Mouse (Mus musculus) limb, embryonic 12.5 days (tissue): ENCODE data around the gene Ublcp1. TPM values are rescaled to one million over a fixed set of nuclear protein-coding genes. Genes with fewer than 3 reads are reported as not detected.

Experiments used
- ATAC-seq: fragments of 200-750 bp; cut with Nextera tagmentation; 2 replicates; pipeline ENCODE4 v1.8.0; 2017; ENCODE audit warnings: low read depth, moderate TSS enrichment; ENCODE audit not compliant: insufficient number of reproducible peaks, insufficient read depth, low FRiP score, low TSS enrichment
- H3K27ac ChIP-seq: fragments of 300-500 bp; sonication (generic); 2 replicates; pipeline ENCODE4 v1.5.1; 2016; ENCODE audit warnings: mild to moderate bottlenecking, moderate library complexity
- H3K27me3 ChIP-seq: fragments of 300-500 bp; sonication (generic); 2 replicates; pipeline ENCODE4 v1.6.1; 2016; ENCODE audit warnings: mild to moderate bottlenecking, moderate library complexity
- H3K36me3 ChIP-seq: fragments of 300-500 bp; sonication (generic); 2 replicates; pipeline ENCODE4 v1.6.1; 2016; ENCODE audit warnings: mild to moderate bottlenecking, moderate library complexity
- H3K4me1 ChIP-seq: fragments of 300-500 bp; sonication (generic); replicated peaks from 2 replicates; pipeline ENCODE4 v1.6.1; 2016
- H3K4me2 ChIP-seq: fragments of 300-500 bp; sonication (generic); 2 replicates; pipeline ENCODE4 v1.6.1; 2016; ENCODE audit warnings: mild to moderate bottlenecking, moderate library complexity
- H3K4me3 ChIP-seq: fragments of 300-500 bp; sonication (generic); replicated peaks from 2 replicates; pipeline ENCODE4 v1.5.1; 2016; ENCODE audit warnings: mild to moderate bottlenecking
- H3K9ac ChIP-seq: fragments of 300-500 bp; sonication (generic); replicated peaks from 2 replicates; pipeline ENCODE4 v1.6.1; 2016; ENCODE audit warnings: mild to moderate bottlenecking, moderate library complexity
- H3K9me3 ChIP-seq: fragments of 300-500 bp; sonication (generic); 2 replicates; pipeline ENCODE4 v1.6.1; 2016; ENCODE audit warnings: mild to moderate bottlenecking, moderate library complexity
- WGBS: fragments of 180-500 bp; shearing (Covaris S2); methylation state at CpG from one replicate; pipeline ENCODE4 v1.1.7; 2016; 5-methylcytosine and 5-hydroxymethylcytosine counted together
- microRNA-seq: library from miRNA; unstranded; fragments of <30 nt; microRNA quantifications from one replicate; pipeline ENCODE4, GENCODE M21; 2017
- polyA plus RNA-seq: library from polyadenylated mRNA; unstranded; fragments of >200 nt; fragmentation: Nextera tagmentation; extraction: Ambion mirVana; gene quantifications from 2 replicates; pipeline ENCODE4 v1.2.1, GENCODE M21; 2016

The Ublcp1 gene
- polyA plus RNA-seq, 1 experiment from 2014 or later, result 76.3 TPM

- no peak overlapping the region for H3K9ac ChIP-seq
- H3K36me3 ChIP-seq, result no peaks in the 10 kb centered on the region
- no peak overlapping the region for H3K4me3 ChIP-seq
- ATAC-seq, result no peak
- H3K4me1 ChIP-seq, result no peaks in the 10 kb centered on the region
- no peak overlapping the region for H3K4me2 ChIP-seq
- 89% methylated on average over 3 of the region's 3 CpGs for WGBS
- H3K27me3 ChIP-seq, result 0 out of 2 replicates have a peak, but pooled peaks cover 3% of the 10 kb centered on the region
- no peaks in the 10 kb centered on the region for H3K9me3 ChIP-seq
- no peak overlapping the region for H3K27ac ChIP-seq
Measured at GRCm38 (mm10) chr11:44414605-44415004, 55.7 kb downstream of the Ublcp1 start.

- no peaks in the 10 kb centered on the region for H3K4me1 ChIP-seq
- H3K9ac ChIP-seq, result no peak overlapping the region
- H3K27ac ChIP-seq, result no peak overlapping the region
- ATAC-seq, result no peak
- WGBS, result 93% methylated on average over 3 of the region's 3 CpGs
- H3K27me3 ChIP-seq, result 0 out of 2 replicates have a peak, but pooled peaks cover 3% of the 10 kb centered on the region
- H3K9me3 ChIP-seq, result no peaks in the 10 kb centered on the region
- no peak overlapping the region for H3K4me3 ChIP-seq
- H3K4me2 ChIP-seq, result no peak overlapping the region
- H3K36me3 ChIP-seq, result no peaks in the 10 kb centered on the region
Measured at GRCm38 (mm10) chr11:44413371-44413770, 56.9 kb downstream of the Ublcp1 start.

GRCm38 (mm10) chr11:44412276-44412675 is 58.0 kb downstream of the Ublcp1 start:
- Histone ChIP-seq H3K27me3 (0 out of 2 replicates have a peak, but pooled peaks cover 7% of the 10 kb centered on the region), H3K27ac (no peak overlapping the region), H3K4me1 (no peaks in the 10 kb centered on the region), H3K9me3 (no peaks in the 10 kb centered on the region), H3K9ac (no peak overlapping the region), H3K4me2 (no peak overlapping the region), H3K36me3 (no peaks in the 10 kb centered on the region), H3K4me3 (no peak overlapping the region)
- WGBS, result 78% methylated on average over 8 of the region's 8 CpGs
- ATAC-seq, result no peak

GRCm38 (mm10) chr11:44410413-44410812 is 59.9 kb downstream of the Ublcp1 start:
- Histone ChIP-seq H3K9me3 (no peaks in the 10 kb centered on the region), H3K27me3 (peaks cover 3% of the 10 kb centered on the region; the same call in 1 of the 2 replicates), H3K36me3 (no peaks in the 10 kb centered on the region), H3K9ac (no peak overlapping the region), H3K4me3 (no peak overlapping the region), H3K4me2 (no peak overlapping the region), H3K27ac (no peak overlapping the region), H3K4me1 (no peaks in the 10 kb centered on the region)
- ATAC-seq, result no peak
- 53% methylated on average over 3 of the region's 3 CpGs for WGBS

GRCm38 (mm10) chr11:44408626-44409025 is 61.7 kb downstream of the Ublcp1 start:
- no peak overlapping the region for H3K9ac ChIP-seq
- H3K9me3 ChIP-seq, result no peaks in the 10 kb centered on the region
- ATAC-seq, result no peak
- H3K36me3 ChIP-seq, result no peaks in the 10 kb centered on the region
- WGBS, result 36% methylated on average over 5 of the region's 5 CpGs
- H3K4me3 ChIP-seq, result no peak overlapping the region
- H3K4me2 ChIP-seq, result no peak overlapping the region
- peaks cover 3% of the 10 kb centered on the region; the same call in 1 of the 2 replicates for H3K27me3 ChIP-seq
- no peak overlapping the region for H3K27ac ChIP-seq
- H3K4me1 ChIP-seq, result no peaks in the 10 kb centered on the region

GRCm38 (mm10) chr11:44406457-44406856 is 63.8 kb downstream of the Ublcp1 start:
- Histone ChIP-seq H3K36me3 (no peaks in the 10 kb centered on the region), H3K4me1 (no peaks in the 10 kb centered on the region), H3K27ac (no peak overlapping the region), H3K4me2 (no peak overlapping the region), H3K9ac (no peak overlapping the region), H3K27me3 (peaks cover 3% of the 10 kb centered on the region; the same call in 1 of the 2 replicates), H3K4me3 (no peak overlapping the region), H3K9me3 (no peaks in the 10 kb centered on the region)
- 80% methylated on average over 5 of the region's 5 CpGs for WGBS
- ATAC-seq, result no peak

- no peak overlapping the region for H3K9ac ChIP-seq
- H3K9me3 ChIP-seq, result no peaks in the 10 kb centered on the region
- H3K4me3 ChIP-seq, result no peak overlapping the region
- no peaks in the 10 kb centered on the region for H3K36me3 ChIP-seq
- no peak overlapping the region for H3K4me2 ChIP-seq
- peaks cover 3% of the 10 kb centered on the region; the same call in 1 of the 2 replicates for H3K27me3 ChIP-seq
- no peak overlapping the region for H3K27ac ChIP-seq
- H3K4me1 ChIP-seq, result no peaks in the 10 kb centered on the region
- 22% methylated on average over 1 of the region's 1 CpGs for WGBS
- no peak for ATAC-seq
Measured at GRCm38 (mm10) chr11:44405961-44406360, 64.3 kb downstream of the Ublcp1 start.

- ATAC-seq, result no peak
- WGBS, result 86% methylated on average over 4 of the region's 4 CpGs
Measured at GRCm38 (mm10) chr11:44405113-44405512, 65.2 kb downstream of the Ublcp1 start.

More at GRCm38 (mm10) chr11:44405113-44405512, 65.2 kb downstream of the Ublcp1 start:
- Histone ChIP-seq H3K4me1 (no peaks in the 10 kb centered on the region), H3K36me3 (no peaks in the 10 kb centered on the region), H3K4me3 (no peak overlapping the region), H3K4me2 (no peak overlapping the region), H3K9me3 (no peaks in the 10 kb centered on the region), H3K27me3 (peaks cover 4% of the 10 kb centered on the region; the same call in 1 of the 2 replicates), H3K9ac (no peak overlapping the region), H3K27ac (no peak overlapping the region)

Small RNA genes within 50 kb of the gene (microRNA-seq; reads per million reads assigned to microRNA genes)
- not detected for gene Gm22121

Other genes with a start within 250 kb of the Ublcp1 start
- 0.12 TPM in 1 of 2 replicates, not detected in the other for gene Il12b, start 70.4 kb downstream of the Ublcp1 start, polyA plus RNA-seq
- 91.0 and 91.5 TPM in 2 replicates for gene Rnf145, start 48.5 kb upstream of the Ublcp1 start, polyA plus RNA-seq
- gene Ebf1, start 146.8 kb upstream of the Ublcp1 start, polyA plus RNA-seq, result 93.3 and 95.7 TPM in 2 replicates